Mouse (Mus musculus): ENCODE measurements around the gene Dido1. TPM values are rescaled to one million over a fixed set of nuclear protein-coding genes. Genes with fewer than 3 reads are reported as not detected.

Dido1 gene
- total RNA-seq, 1 experiment = 84.7 TPM

- TF ChIP-seq ZNF384 (IDR thresholded peaks at IDR 0.05; ENCODE audit: low read depth, low read length) (no peak), ZC3H11A (IDR thresholded peaks at IDR 0.05; ENCODE audit: borderline replicate concordance, low read depth, low read length) (no peak), MAFK (IDR thresholded peaks at IDR 0.05; ENCODE audit: insufficient read depth, low read depth, low read length) (no peak), CHD2 (IDR thresholded peaks at IDR 0.05; ENCODE audit: low read depth, low read length) (no peak), HCFC1 (IDR thresholded peaks at IDR 0.05; ENCODE audit: borderline replicate concordance, insufficient read depth, low read length) (no peak)
- Histone ChIP-seq H3K9ac (ENCODE audit: insufficient read depth, low read depth, low read length, poor library complexity, severe bottlenecking) (no peak overlapping the region), H3K27ac (ENCODE audit: insufficient read depth, low read depth, low read length, poor library complexity, severe bottlenecking) (no peak overlapping the region), H3K9me3 (ENCODE audit: control insufficient read depth, insufficient read depth, low read depth, low read length) (no peaks in the 10 kb centered on the region), H3K36me3 (ENCODE audit: control insufficient read depth, insufficient read depth, low read length, poor library complexity, severe bottlenecking) (peaks cover 35% of the 10 kb centered on the region), H3K4me3 (ENCODE audit: insufficient read depth in 1 of 2, low read depth in 1 of 2, low read length in 2 of 2, poor library complexity in 1 of 2, severe bottlenecking in 1 of 2) (no peak overlapping the region), H3K4me1 (ENCODE audit: control insufficient read depth in 2 of 2, insufficient read depth in 2 of 2, low read length in 2 of 2, poor library complexity in 1 of 2) (peaks cover 8 to 13% of the 10 kb centered on the region in 2 experiments; a peak in 3 of 4 replicates)
- in situ Hi-C loops (cut with MboI; ENCODE audit: low sequenced_read_pairs in 2 of 2, unreplicated experiment in 2 of 2) = no loop called here
- DNase-seq (ENCODE audit: low read depth, low spot score) = no peak
These were observed 17.2 kb downstream of the Dido1 start for GRCm38 (mm10) chr2:180692630-180693029.

DNA sequence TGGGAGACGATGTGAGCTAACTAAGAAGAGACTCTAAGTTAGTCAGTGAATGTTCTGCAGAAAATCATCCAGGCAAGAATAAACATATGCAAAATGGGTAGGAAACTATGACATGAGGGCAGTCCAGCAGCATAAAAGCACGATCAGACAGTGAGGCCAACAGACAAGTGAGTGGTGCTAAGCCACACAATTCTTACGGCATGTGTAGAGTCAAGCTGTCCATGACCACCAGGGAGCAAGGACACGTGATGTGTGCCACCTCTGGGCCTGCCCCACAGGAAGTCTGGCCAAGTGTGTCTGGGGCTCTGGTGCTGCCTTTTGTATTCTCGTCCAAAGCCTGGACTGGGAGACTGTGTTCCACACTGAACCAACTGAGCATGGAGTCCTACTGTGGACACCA lies 20.0 kb downstream of the Dido1 start:
- in situ Hi-C loops (cut with MboI; ENCODE audit: low sequenced_read_pairs in 2 of 2, unreplicated experiment in 2 of 2) = no loop called here
- DNase-seq (ENCODE audit: low read depth, low spot score) = no peak
- H3K4me3 ChIP-seq (ENCODE audit: insufficient read depth in 1 of 2, low read depth in 1 of 2, low read length in 2 of 2, poor library complexity in 1 of 2, severe bottlenecking in 1 of 2) = no peak overlapping the region
- TF ChIP-seq MAFK (IDR thresholded peaks at IDR 0.05; ENCODE audit: insufficient read depth, low read depth, low read length) = no peak
- no peak for TF ChIP-seq ZC3H11A (IDR thresholded peaks at IDR 0.05; ENCODE audit: borderline replicate concordance, low read depth, low read length)
- no peak for TF ChIP-seq CHD2 (IDR thresholded peaks at IDR 0.05; ENCODE audit: low read depth, low read length)
- no peak for TF ChIP-seq HCFC1 (IDR thresholded peaks at IDR 0.05; ENCODE audit: borderline replicate concordance, insufficient read depth, low read length)
- no peak for TF ChIP-seq ZNF384 (IDR thresholded peaks at IDR 0.05; ENCODE audit: low read depth, low read length)
- peaks cover 60% of the 10 kb centered on the region for H3K36me3 ChIP-seq (ENCODE audit: control insufficient read depth, insufficient read depth, low read length, poor library complexity, severe bottlenecking)
- H3K9ac ChIP-seq (ENCODE audit: insufficient read depth, low read depth, low read length, poor library complexity, severe bottlenecking) = no peak overlapping the region
- H3K9me3 ChIP-seq (ENCODE audit: control insufficient read depth, insufficient read depth, low read depth, low read length) = no peaks in the 10 kb centered on the region
- H3K27ac ChIP-seq (ENCODE audit: insufficient read depth, low read depth, low read length, poor library complexity, severe bottlenecking) = peak overlapping the region; percentile 30; the same call in 1 of the 2 replicates
- peaks cover 8 to 10% of the 10 kb centered on the region in 2 experiments; a peak in 3 of 4 replicates for H3K4me1 ChIP-seq (ENCODE audit: control insufficient read depth in 2 of 2, insufficient read depth in 2 of 2, low read length in 2 of 2, poor library complexity in 1 of 2)

DNA sequence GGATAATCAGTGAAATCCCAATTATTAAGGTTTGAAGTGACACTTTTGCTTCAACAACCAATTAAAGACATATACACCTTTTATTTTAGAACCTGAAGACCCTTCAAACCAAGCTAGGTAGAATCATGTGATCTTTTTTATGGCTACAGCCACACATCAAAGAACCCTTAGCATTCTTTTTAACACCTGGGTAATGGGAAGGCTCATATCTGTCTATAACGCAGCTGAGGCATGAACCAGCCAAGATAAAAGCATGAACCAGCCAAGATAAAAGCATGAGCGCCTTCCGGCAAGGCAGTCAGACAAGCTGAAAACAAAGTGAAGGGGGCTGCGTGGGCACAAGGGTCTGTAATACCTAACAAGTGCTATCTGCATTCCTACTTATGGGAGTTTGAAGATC lies 25.8 kb downstream of the Dido1 start:
- Histone ChIP-seq H3K4me3 (ENCODE audit: insufficient read depth in 1 of 2, low read depth in 1 of 2, low read length in 2 of 2, poor library complexity in 1 of 2, severe bottlenecking in 1 of 2) (no peak overlapping the region), H3K36me3 (ENCODE audit: control insufficient read depth, insufficient read depth, low read length, poor library complexity, severe bottlenecking) (peaks cover 70% of the 10 kb centered on the region), H3K4me1 (ENCODE audit: control insufficient read depth in 2 of 2, insufficient read depth in 2 of 2, low read length in 2 of 2, poor library complexity in 1 of 2) (peaks cover 0 to 10% of the 10 kb centered on the region in 2 experiments; a peak in 2 of 4 replicates), H3K27ac (ENCODE audit: insufficient read depth, low read depth, low read length, poor library complexity, severe bottlenecking) (no peak overlapping the region), H3K9me3 (ENCODE audit: control insufficient read depth, insufficient read depth, low read depth, low read length) (no peaks in the 10 kb centered on the region), H3K9ac (ENCODE audit: insufficient read depth, low read depth, low read length, poor library complexity, severe bottlenecking) (no peak overlapping the region)
- TF ChIP-seq MAFK (IDR thresholded peaks at IDR 0.05; ENCODE audit: insufficient read depth, low read depth, low read length) = no peak
- TF ChIP-seq ZNF384 (IDR thresholded peaks at IDR 0.05; ENCODE audit: low read depth, low read length) = no peak
- TF ChIP-seq ZC3H11A (IDR thresholded peaks at IDR 0.05; ENCODE audit: borderline replicate concordance, low read depth, low read length) = no peak
- TF ChIP-seq CHD2 (IDR thresholded peaks at IDR 0.05; ENCODE audit: low read depth, low read length) = no peak
- no peak for TF ChIP-seq HCFC1 (IDR thresholded peaks at IDR 0.05; ENCODE audit: borderline replicate concordance, insufficient read depth, low read length)
- in situ Hi-C loops (cut with MboI; ENCODE audit: low sequenced_read_pairs in 2 of 2, unreplicated experiment in 2 of 2) = no loop called here
- DNase-seq (ENCODE audit: low read depth, low spot score) = no peak

GRCm38 (mm10) chr2:180683524-180683923 lies 26.3 kb downstream of the Dido1 start:
- in situ Hi-C loops (cut with MboI; ENCODE audit: low sequenced_read_pairs in 2 of 2, unreplicated experiment in 2 of 2) = no loop called here
- H3K9ac ChIP-seq (ENCODE audit: insufficient read depth, low read depth, low read length, poor library complexity, severe bottlenecking) = no peak overlapping the region
- no peak overlapping the region for H3K4me3 ChIP-seq (ENCODE audit: insufficient read depth in 1 of 2, low read depth in 1 of 2, low read length in 2 of 2, poor library complexity in 1 of 2, severe bottlenecking in 1 of 2)
- TF ChIP-seq ZC3H11A (IDR thresholded peaks at IDR 0.05; ENCODE audit: borderline replicate concordance, low read depth, low read length) = no peak
- TF ChIP-seq HCFC1 (IDR thresholded peaks at IDR 0.05; ENCODE audit: borderline replicate concordance, insufficient read depth, low read length) = no peak
- no peak for TF ChIP-seq MAFK (IDR thresholded peaks at IDR 0.05; ENCODE audit: insufficient read depth, low read depth, low read length)
- no peak for TF ChIP-seq CHD2 (IDR thresholded peaks at IDR 0.05; ENCODE audit: low read depth, low read length)
- no peak for TF ChIP-seq ZNF384 (IDR thresholded peaks at IDR 0.05; ENCODE audit: low read depth, low read length)
- no peak overlapping the region for H3K27ac ChIP-seq (ENCODE audit: insufficient read depth, low read depth, low read length, poor library complexity, severe bottlenecking)
- peaks cover 0 to 12% of the 10 kb centered on the region in 2 experiments; a peak in 2 of 4 replicates for H3K4me1 ChIP-seq (ENCODE audit: control insufficient read depth in 2 of 2, insufficient read depth in 2 of 2, low read length in 2 of 2, poor library complexity in 1 of 2)
- no peak for DNase-seq (ENCODE audit: low read depth, low spot score)
- no peaks in the 10 kb centered on the region for H3K9me3 ChIP-seq (ENCODE audit: control insufficient read depth, insufficient read depth, low read depth, low read length)
- peaks cover 65% of the 10 kb centered on the region for H3K36me3 ChIP-seq (ENCODE audit: control insufficient read depth, insufficient read depth, low read length, poor library complexity, severe bottlenecking)

Data from ES-E14 (cell line).